Mouse (Mus musculus): ENCODE results near the gene Dhdh. TPM values are rescaled to one million over a fixed set of nuclear protein-coding genes. Genes with fewer than 3 reads are reported as not detected.
"Not testable (repeated sequence)": the region's sequence is repeated elsewhere in the genome, so short reads cannot be mapped to it uniquely, and the experiment has no call there.

Gene Dhdh
- polyA plus RNA-seq, 1 experiment from 2014 or later = 4.1 TPM

- WGBS = 64% methylated on average over 5 of the region's 5 CpGs
- Histone ChIP-seq H3K27me3 (ENCODE audit: control insufficient read depth, insufficient read depth, low read length) (no peaks in the 10 kb centered on the region), H3K4me2 (replicated peaks; ENCODE audit: low read depth, low read length) (no peak overlapping the region), H3K4me1 (replicated peaks; ENCODE audit: control insufficient read depth, insufficient read depth, low read length) (peaks cover 19% of the 10 kb centered on the region), H3K9ac (ENCODE audit: low read depth, low read length) (no peak overlapping the region; the same call in 1 of the 2 replicates), H3K27ac (ENCODE audit: low read depth, low read length) (peak overlapping the region; percentile 84), H3K36me3 (ENCODE audit: control insufficient read depth, insufficient read depth, low read length) (peaks cover 11% of the 10 kb centered on the region; the same call in 1 of the 2 replicates), H3K9me3 (ENCODE audit: control insufficient read depth, low read length) (no peaks in the 10 kb centered on the region), H3K4me3 (ENCODE audit: low read depth, low read length) (no peak overlapping the region)
- ATAC-seq (ENCODE audit: low FRiP score) = no peak
- DNase-seq (ENCODE audit: low spot score) = no peak
These were observed 27.3 kb downstream of the Dhdh start for GRCm38 (mm10) chr7:45461326-45461725.

GRCm38 (mm10) chr7:45460860-45461314 is 27.7 kb downstream of the Dhdh start:
- Histone ChIP-seq H3K27me3 (ENCODE audit: control insufficient read depth, insufficient read depth, low read length) (no peaks in the 10 kb centered on the region), H3K27ac (ENCODE audit: low read depth, low read length) (peak overlapping the region; percentile 84), H3K36me3 (ENCODE audit: control insufficient read depth, insufficient read depth, low read length) (peaks cover 11% of the 10 kb centered on the region; the same call in 1 of the 2 replicates), H3K4me2 (replicated peaks; ENCODE audit: low read depth, low read length) (peak overlapping the region; percentile 7; the same call in 1 of the 2 replicates), H3K4me1 (replicated peaks; ENCODE audit: control insufficient read depth, insufficient read depth, low read length) (peaks cover 19% of the 10 kb centered on the region), H3K9me3 (ENCODE audit: control insufficient read depth, low read length) (no peaks in the 10 kb centered on the region), H3K4me3 (ENCODE audit: low read depth, low read length) (no peak overlapping the region), H3K9ac (ENCODE audit: low read depth, low read length) (peak overlapping the region; percentile 25; the same call in 1 of the 2 replicates)
- DNase-seq (ENCODE audit: low spot score) (peak; percentile 45), ATAC-seq (ENCODE audit: low FRiP score) (no peak)
- WGBS = 24% methylated on average over 13 of the region's 13 CpGs

GRCm38 (mm10) chr7:45460377-45460776 is 28.2 kb downstream of the Dhdh start:
- ATAC-seq (ENCODE audit: low FRiP score) = no peak
- DNase-seq (ENCODE audit: low spot score) = no peak
- Histone ChIP-seq H3K4me3 (ENCODE audit: low read depth, low read length) (peak overlapping the region; percentile 84), H3K9ac (ENCODE audit: low read depth, low read length) (peak overlapping the region; percentile 59), H3K27ac (ENCODE audit: low read depth, low read length) (peak overlapping the region; percentile 84), H3K27me3 (ENCODE audit: control insufficient read depth, insufficient read depth, low read length) (no peaks in the 10 kb centered on the region), H3K4me2 (replicated peaks; ENCODE audit: low read depth, low read length) (peak overlapping the region; percentile 49), H3K36me3 (ENCODE audit: control insufficient read depth, insufficient read depth, low read length) (peaks cover 11% of the 10 kb centered on the region; the same call in 1 of the 2 replicates), H3K9me3 (ENCODE audit: control insufficient read depth, low read length) (no peaks in the 10 kb centered on the region), H3K4me1 (replicated peaks; ENCODE audit: control insufficient read depth, insufficient read depth, low read length) (peaks cover 17% of the 10 kb centered on the region)
- WGBS = 76% methylated on average over 7 of the region's 7 CpGs

- H3K27ac ChIP-seq (ENCODE audit: low read depth, low read length) = peak within 1 kb of the TSS; percentile 84
- peaks cover 16% of the 10 kb centered on the region for H3K4me1 ChIP-seq (replicated peaks; ENCODE audit: control insufficient read depth, insufficient read depth, low read length)
- H3K4me3 ChIP-seq (ENCODE audit: low read depth, low read length) = peak within 1 kb of the TSS; percentile 84
- ATAC-seq (ENCODE audit: low FRiP score) (peak; percentile 96), DNase-seq (ENCODE audit: low spot score) (peak; percentile 98)
- not testable (repeated sequence) for H3K9me3 ChIP-seq (ENCODE audit: control insufficient read depth, low read length); H3K36me3 ChIP-seq (ENCODE audit: control insufficient read depth, insufficient read depth, low read length); H3K27me3 ChIP-seq (ENCODE audit: control insufficient read depth, insufficient read depth, low read length)
- H3K9ac ChIP-seq (ENCODE audit: low read depth, low read length) = peak within 1 kb of the TSS; percentile 92
- H3K4me2 ChIP-seq (replicated peaks; ENCODE audit: low read depth, low read length) = peak within 1 kb of the TSS; percentile 64
- under 1% methylated on average over 26 of the region's 37 CpGs for WGBS
These were observed 29.0 kb downstream of the Dhdh start, which contains the start of gene Ftl1 for GRCm38 (mm10) chr7:45459564-45460140. Gene Ftl1, minus strand, starts transcription at chr7:45459884.

GRCm38 (mm10) chr7:45458748-45459563 is 29.6 kb downstream of the Dhdh start:
- H3K4me2 ChIP-seq (replicated peaks; ENCODE audit: low read depth, low read length) = peak overlapping the region; percentile 64
- H3K27ac ChIP-seq (ENCODE audit: low read depth, low read length) = peak overlapping the region; percentile 67
- H3K36me3 ChIP-seq (ENCODE audit: control insufficient read depth, insufficient read depth, low read length) = peaks cover 8% of the 10 kb centered on the region
- peaks cover 16% of the 10 kb centered on the region for H3K4me1 ChIP-seq (replicated peaks; ENCODE audit: control insufficient read depth, insufficient read depth, low read length)
- H3K9ac ChIP-seq (ENCODE audit: low read depth, low read length) = peak overlapping the region; percentile 92
- WGBS = 1% methylated on average over 38 of the region's 43 CpGs
- ATAC-seq (ENCODE audit: low FRiP score) (peak; percentile 80), DNase-seq (ENCODE audit: low spot score) (peak; percentile 92)
- no peaks in the 10 kb centered on the region for H3K9me3 ChIP-seq (ENCODE audit: control insufficient read depth, low read length)
- peak overlapping the region; percentile 84 for H3K4me3 ChIP-seq (ENCODE audit: low read depth, low read length)
- no peaks in the 10 kb centered on the region for H3K27me3 ChIP-seq (ENCODE audit: control insufficient read depth, insufficient read depth, low read length)

- Histone ChIP-seq H3K9me3 (ENCODE audit: control insufficient read depth, low read length) (no peaks in the 10 kb centered on the region), H3K4me3 (ENCODE audit: low read depth, low read length) (peak overlapping the region; percentile 84), H3K9ac (ENCODE audit: low read depth, low read length) (no peak overlapping the region), H3K27me3 (ENCODE audit: control insufficient read depth, insufficient read depth, low read length) (no peaks in the 10 kb centered on the region), H3K36me3 (ENCODE audit: control insufficient read depth, insufficient read depth, low read length) (peaks cover 5% of the 10 kb centered on the region), H3K27ac (ENCODE audit: low read depth, low read length) (0 out of 2 replicates have a peak overlapping the region, but pooled peaks have one; percentile 3), H3K4me1 (replicated peaks; ENCODE audit: control insufficient read depth, insufficient read depth, low read length) (peaks cover 16% of the 10 kb centered on the region), H3K4me2 (replicated peaks; ENCODE audit: low read depth, low read length) (peak overlapping the region; percentile 64)
- 69% methylated on average over 10 of the region's 10 CpGs for WGBS
- ATAC-seq (ENCODE audit: low FRiP score) (no peak), DNase-seq (ENCODE audit: low spot score) (peak; percentile 31)
These were observed 31.2 kb downstream of the Dhdh start for GRCm38 (mm10) chr7:45457204-45458060.

- DNase-seq (ENCODE audit: low spot score) = no peak
- Histone ChIP-seq H3K4me2 (replicated peaks; ENCODE audit: low read depth, low read length) (peak overlapping the region; percentile 64; the same call in 1 of the 2 replicates), H3K27me3 (ENCODE audit: control insufficient read depth, insufficient read depth, low read length) (no peaks in the 10 kb centered on the region), H3K36me3 (ENCODE audit: control insufficient read depth, insufficient read depth, low read length) (peaks cover 5% of the 10 kb centered on the region), H3K9ac (ENCODE audit: low read depth, low read length) (no peak overlapping the region), H3K4me1 (replicated peaks; ENCODE audit: control insufficient read depth, insufficient read depth, low read length) (peaks cover 16% of the 10 kb centered on the region), H3K9me3 (ENCODE audit: control insufficient read depth, low read length) (no peaks in the 10 kb centered on the region), H3K4me3 (ENCODE audit: low read depth, low read length) (peak overlapping the region; percentile 84; the same call in 1 of the 2 replicates), H3K27ac (ENCODE audit: low read depth, low read length) (0 out of 2 replicates have a peak overlapping the region, but pooled peaks have one; percentile 3)
- WGBS = 52% methylated on average over 9 of the region's 9 CpGs
- no peak for ATAC-seq (ENCODE audit: low FRiP score)
These were observed 31.8 kb downstream of the Dhdh start for GRCm38 (mm10) chr7:45456721-45457203.
